In the genomic region with DNA sequence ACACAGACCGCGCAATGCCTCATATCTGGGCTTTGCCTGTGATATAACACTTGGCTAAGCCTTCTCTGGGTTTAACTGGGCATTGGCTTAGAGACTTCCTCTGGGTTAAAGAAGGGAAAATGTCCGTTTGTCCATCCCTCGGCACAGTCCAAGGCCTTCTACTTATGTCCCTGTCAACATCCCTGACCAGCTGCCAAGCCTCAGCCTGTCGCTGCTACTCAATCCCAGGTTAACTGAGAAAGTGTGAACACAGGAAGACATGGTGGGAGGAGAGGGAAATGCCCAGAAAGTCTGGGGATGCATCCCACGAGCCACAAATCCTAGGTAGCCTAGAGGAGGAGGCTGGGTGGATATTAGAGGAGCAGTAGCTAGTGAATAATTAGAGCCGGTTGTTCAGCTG, we compare ENCODE assay signal across 17 mouse cellular contexts.
"Had no signal": no experiment of that assay in that cellular context is flagged by ENCODE, and none has a peak within 500 bp of the region (broad histone marks: within the 10 kb centered on the region; RNA-seq: fewer than 3 reads in every experiment).

No protein-coding gene starts in this region.

- H3K9ac ChIP-seq: limb, embryonic 13.5 days; liver, embryonic 12.5 days; liver, embryonic 15.5 days; lung, embryonic 15.5 days; midbrain, embryonic 13.5 days had no signal

- H3K27me3 ChIP-seq: limb, embryonic 13.5 days; liver, embryonic 12.5 days; lung, embryonic 15.5 days; midbrain, embryonic 13.5 days had no signal

- H3K4me3 ChIP-seq: layer of hippocampus, adult 2 months; limb, embryonic 10.5 days; limb, embryonic 13.5 days; liver, embryonic 12.5 days; liver, embryonic 15.5 days; lung, embryonic 15.5 days; midbrain, embryonic 10.5 days; midbrain, embryonic 13.5 days had no signal

- H3K9me3 ChIP-seq: limb, embryonic 10.5 days; limb, embryonic 13.5 days; liver, embryonic 12.5 days; liver, embryonic 15.5 days; lung, embryonic 15.5 days; midbrain, embryonic 10.5 days; midbrain, embryonic 13.5 days had no signal

- H3K36me3 ChIP-seq: limb, embryonic 10.5 days; limb, embryonic 13.5 days; liver, embryonic 12.5 days; liver, embryonic 15.5 days; lung, embryonic 15.5 days; midbrain, embryonic 10.5 days; midbrain, embryonic 13.5 days had no signal

- H3K4me2 ChIP-seq: limb, embryonic 13.5 days; liver, embryonic 12.5 days; liver, embryonic 15.5 days; lung, embryonic 15.5 days; midbrain, embryonic 13.5 days had no signal

- H3K4me1 ChIP-seq: midbrain, embryonic 13.5 days had no signal

- ATAC-seq: liver, embryonic 12.5 days; midbrain, embryonic 13.5 days had no signal

- DNase-seq: layer of hippocampus, adult 9-11 months; liver; lung, adult 18-20 months; lung, postnatal 10 days; lung, postnatal 4 days; thymus, adult 2 months; thymus, postnatal 14 days; thymus, postnatal 4 days had no signal

- H3K27ac ChIP-seq: layer of hippocampus, adult 2 months; limb, embryonic 10.5 days; limb, embryonic 13.5 days; liver, embryonic 12.5 days; liver, embryonic 15.5 days; lung, embryonic 15.5 days; midbrain, embryonic 10.5 days; midbrain, embryonic 13.5 days; stomach, postnatal 0 days had no signal
